Mouse (Mus musculus) lung, postnatal 0 days (tissue): ENCODE data around the gene Vps37d. TPM values are rescaled to one million over a fixed set of nuclear protein-coding genes. Genes with fewer than 3 reads are reported as not detected.
A peak's percentile ranks its signal among the peaks of the same experiment; 100 is the strongest.

Experiments
- ATAC-seq: fragments of 200-750 bp; cut with Nextera tagmentation; 2 replicates; pipeline ENCODE4 v1.8.0; 2017; ENCODE audit warnings: moderate library complexity
- DNase-seq: peaks from one replicate; pipeline ENCODE4 v3.0.0-alpha.2; 2016; ENCODE audit warnings: low spot score
- H3K27ac ChIP-seq: fragments of 300-500 bp; sonication (generic); 2 replicates; pipeline ENCODE4 v1.5.1; 2014; ENCODE audit warnings: antibody characterized with exemption, mild to moderate bottlenecking, low read length, mixed read lengths
- H3K27me3 ChIP-seq: fragments of 300-500 bp; sonication (generic); replicated peaks from 2 replicates; pipeline ENCODE4 v1.6.1; 2014; ENCODE audit warnings: low read length, mixed read lengths; ENCODE audit not compliant: insufficient read depth
- H3K36me3 ChIP-seq: fragments of 300-500 bp; sonication (generic); 2 replicates; pipeline ENCODE4 v1.6.1; 2014; ENCODE audit warnings: low read length, mixed read lengths; ENCODE audit not compliant: insufficient read depth
- H3K4me1 ChIP-seq: fragments of 300-500 bp; sonication (generic); 2 replicates; pipeline ENCODE4 v1.6.1; 2014; ENCODE audit warnings: antibody characterized with exemption, low read depth, low read length, mixed read lengths; ENCODE audit not compliant: insufficient read depth
- H3K4me2 ChIP-seq: fragments of 300-500 bp; sonication (generic); replicated peaks from 2 replicates; pipeline ENCODE4 v1.6.1; 2014; ENCODE audit warnings: low read depth, mild to moderate bottlenecking, low read length, moderate library complexity, mixed read lengths
- H3K4me3 ChIP-seq: fragments of 300-500 bp; sonication (generic); 2 replicates; pipeline ENCODE4 v1.5.1; 2014; ENCODE audit warnings: low read depth, low read length
- H3K9ac ChIP-seq: fragments of 300-500 bp; sonication (generic); replicated peaks from 2 replicates; pipeline ENCODE4 v1.6.1; 2014; ENCODE audit warnings: low read depth, mild to moderate bottlenecking
- H3K9me3 ChIP-seq: fragments of 300-500 bp; sonication (generic); 2 replicates; pipeline ENCODE4 v1.6.1; 2016; ENCODE audit warnings: low read length, mixed read lengths
- CTCF ChIP-seq: IDR thresholded peaks from 2 replicates; pipeline ENCODE4 v1.5.1; 2016; ENCODE audit warnings: antibody characterized with exemption, mild to moderate bottlenecking
- EP300 ChIP-seq: IDR thresholded peaks from 2 replicates; pipeline ENCODE4 v1.6.1; 2016; ENCODE audit warnings: antibody characterized with exemption, mild to moderate bottlenecking, control low read depth
- WGBS: fragments of 180-500 bp; shearing (Covaris S2); extraction: QIAGEN DNeasy Blood & Tissue Kit; methylation state at CpG from one replicate; pipeline ENCODE4 v1.1.7; 2014; 5-methylcytosine and 5-hydroxymethylcytosine counted together
- polyA plus RNA-seq: library from polyadenylated mRNA; unstranded; fragments of >200 nt; fragmentation: Nextera tagmentation; extraction: Ambion mirVana; gene quantifications from 2 replicates; pipeline ENCODE4 v1.2.1, GENCODE M21; 2015

Gene Vps37d
- polyA plus RNA-seq, 1 experiment from 2014 or later = 4.4 TPM

- 55% methylated on average over 11 of the region's 11 CpGs for WGBS
- H3K36me3 ChIP-seq = no peaks in the 10 kb centered on the region
Observed at GRCm38 (mm10) chr5:135103999-135104660, 26.1 kb upstream of the Vps37d start.

GRCm38 (mm10) chr5:135100981-135101380 is 22.9 kb upstream of the Vps37d start:
- ATAC-seq (no peak), DNase-seq (no peak)
- H3K36me3 ChIP-seq = no peaks in the 10 kb centered on the region
- H3K9ac ChIP-seq = no peak overlapping the region
- H3K4me1 ChIP-seq = no peaks in the 10 kb centered on the region
- no peak overlapping the region for H3K4me2 ChIP-seq
- TF ChIP-seq CTCF (no peak), EP300 (no peak)
- no peak overlapping the region for H3K27ac ChIP-seq
- H3K27me3 ChIP-seq = no peaks in the 10 kb centered on the region
- H3K4me3 ChIP-seq = no peak overlapping the region
- 55% methylated on average over 1 of the region's 1 CpGs for WGBS
- H3K9me3 ChIP-seq = no peaks in the 10 kb centered on the region

More at GRCm38 (mm10) chr5:135103999-135104660, 26.1 kb upstream of the Vps37d start:
- DNase-seq (no peak), ATAC-seq (no peak)
- no peak for TF ChIP-seq EP300
- TF ChIP-seq CTCF = peak; percentile 62
- Histone ChIP-seq H3K4me1 (0 out of 2 replicates have a peak, but pooled peaks cover 4% of the 10 kb centered on the region), H3K9ac (no peak overlapping the region), H3K9me3 (no peaks in the 10 kb centered on the region), H3K27ac (no peak overlapping the region), H3K4me2 (no peak overlapping the region), H3K27me3 (peaks cover 9% of the 10 kb centered on the region; the same call in 1 of the 2 replicates), H3K4me3 (no peak overlapping the region)

GRCm38 (mm10) chr5:135089653-135090052 is 11.6 kb upstream of the Vps37d start, which contains the start of gene Mlxipl:
Gene Mlxipl, plus strand, starts transcription at chr5:135089890.
- DNase-seq = no peak
- Histone ChIP-seq H3K4me1 (no peaks in the 10 kb centered on the region), H3K27ac (no peak within 1 kb of the TSS), H3K9ac (no peak within 1 kb of the TSS), H3K27me3 (peaks cover 23% of the 10 kb centered on the region; the same call in 1 of the 2 replicates), H3K4me3 (no peak within 1 kb of the TSS), H3K9me3 (no peaks in the 10 kb centered on the region), H3K36me3 (no peaks in the 10 kb centered on the region), H3K4me2 (no peak within 1 kb of the TSS)
- WGBS = 5% methylated on average over 34 of the region's 39 CpGs
- ATAC-seq = no peak; the same call in 1 of the 2 replicates
- no peak for TF ChIP-seq CTCF
- TF ChIP-seq EP300 = no peak

GRCm38 (mm10) chr5:135086871-135087270 is 8.8 kb upstream of the Vps37d start:
- no peak overlapping the region for H3K4me2 ChIP-seq
- H3K4me3 ChIP-seq = no peak overlapping the region
- peaks cover 23% of the 10 kb centered on the region; the same call in 1 of the 2 replicates for H3K27me3 ChIP-seq
- no peak overlapping the region for H3K9ac ChIP-seq
- H3K27ac ChIP-seq = no peak overlapping the region
- ATAC-seq (no peak), DNase-seq (no peak)
- 49% methylated on average over 4 of the region's 4 CpGs for WGBS
- no peaks in the 10 kb centered on the region for H3K9me3 ChIP-seq
- H3K4me1 ChIP-seq = no peaks in the 10 kb centered on the region
- H3K36me3 ChIP-seq = no peaks in the 10 kb centered on the region
- TF ChIP-seq CTCF (no peak), EP300 (no peak)

- TF ChIP-seq CTCF = no peak
- no peak for TF ChIP-seq EP300
- Histone ChIP-seq H3K27me3 (no peaks in the 10 kb centered on the region), H3K4me1 (peaks cover 3% of the 10 kb centered on the region; the same call in 1 of the 2 replicates), H3K9ac (no peak overlapping the region), H3K4me2 (no peak overlapping the region), H3K9me3 (no peaks in the 10 kb centered on the region), H3K36me3 (no peaks in the 10 kb centered on the region), H3K4me3 (no peak overlapping the region), H3K27ac (no peak overlapping the region)
- no peak for ATAC-seq
- 76% methylated on average over 5 of the region's 5 CpGs for WGBS
- no peak for DNase-seq
Observed at GRCm38 (mm10) chr5:135080539-135080938, 2.5 kb upstream of the Vps37d start.

- 91% methylated on average over 2 of the region's 2 CpGs for WGBS
- Histone ChIP-seq H3K27ac (no peak overlapping the region), H3K36me3 (no peaks in the 10 kb centered on the region), H3K27me3 (no peaks in the 10 kb centered on the region), H3K9ac (no peak overlapping the region), H3K4me3 (no peak overlapping the region), H3K9me3 (no peaks in the 10 kb centered on the region), H3K4me2 (no peak overlapping the region), H3K4me1 (peaks cover 3% of the 10 kb centered on the region; the same call in 1 of the 2 replicates)
- no peak for TF ChIP-seq EP300
- no peak for TF ChIP-seq CTCF
- ATAC-seq (no peak), DNase-seq (no peak)
Observed at GRCm38 (mm10) chr5:135079578-135079977, 1.5 kb upstream of the Vps37d start.
